Mouse (Mus musculus): ENCODE data around the gene Lrrc57. TPM values are rescaled to one million over a fixed set of nuclear protein-coding genes. Genes with fewer than 3 reads are reported as not detected.
"Not testable (repeated sequence)": the region's sequence is repeated elsewhere in the genome, so short reads cannot be mapped to it uniquely, and the experiment has no call there.

Lrrc57 gene
- polyA plus RNA-seq, 1 experiment from 2014 or later: 27.9 TPM

- Histone ChIP-seq H3K4me2 (replicated peaks) (no peak overlapping the region), H3K4me3 (no peak overlapping the region), H3K36me3 (peaks cover 75% of the 10 kb centered on the region)
Measured at GRCm38 (mm10) chr2:120589759-120590158, 19.6 kb downstream of the Lrrc57 start.

GRCm38 (mm10) chr2:120578286-120578685, 31.0 kb downstream of the Lrrc57 start:
- Histone ChIP-seq H3K27ac (no peak overlapping the region), H3K27me3 (no peaks in the 10 kb centered on the region), H3K4me2 (replicated peaks) (no peak overlapping the region), H3K4me1 (peaks cover 26% of the 10 kb centered on the region), H3K36me3 (0 out of 2 replicates have a peak, but pooled peaks cover 5% of the 10 kb centered on the region), H3K9me3 (no peaks in the 10 kb centered on the region), H3K9ac (no peak overlapping the region), H3K4me3 (no peak overlapping the region)
- no peak for ATAC-seq (ENCODE audit: low FRiP score, low read depth)
- WGBS: 81% methylated on average over 5 of the region's 5 CpGs

More at GRCm38 (mm10) chr2:120589759-120590158, 19.6 kb downstream of the Lrrc57 start:
- Histone ChIP-seq H3K9me3 (no peaks in the 10 kb centered on the region), H3K9ac (no peak overlapping the region), H3K27me3 (no peaks in the 10 kb centered on the region), H3K4me1 (no peaks in the 10 kb centered on the region), H3K27ac (no peak overlapping the region)
- 87% methylated on average over 5 of the region's 5 CpGs for WGBS
- no peak for ATAC-seq (ENCODE audit: low FRiP score, low read depth)

- H3K36me3 ChIP-seq: 0 out of 2 replicates have a peak, but pooled peaks cover 5% of the 10 kb centered on the region
- H3K27me3 ChIP-seq: no peaks in the 10 kb centered on the region
- H3K27ac ChIP-seq: no peak overlapping the region
- 70% methylated on average over 4 of the region's 4 CpGs for WGBS
- H3K4me3 ChIP-seq: no peak overlapping the region
- no peak overlapping the region for H3K4me2 ChIP-seq (replicated peaks)
- H3K9ac ChIP-seq: no peak overlapping the region
- no peak for ATAC-seq (ENCODE audit: low FRiP score, low read depth)
- H3K9me3 ChIP-seq: no peaks in the 10 kb centered on the region
- H3K4me1 ChIP-seq: peaks cover 26% of the 10 kb centered on the region
Measured at GRCm38 (mm10) chr2:120577799-120578198, 31.5 kb downstream of the Lrrc57 start.

- Histone ChIP-seq H3K9ac (no peak overlapping the region), H3K36me3 (peaks cover 16% of the 10 kb centered on the region), H3K4me1 (peaks cover 26% of the 10 kb centered on the region), H3K4me3 (no peak overlapping the region), H3K9me3 (no peaks in the 10 kb centered on the region), H3K27me3 (no peaks in the 10 kb centered on the region), H3K4me2 (replicated peaks) (no peak overlapping the region), H3K27ac (no peak overlapping the region)
- no peak for ATAC-seq (ENCODE audit: low FRiP score, low read depth)
- 87% methylated on average over 2 of the region's 2 CpGs for WGBS
Measured at GRCm38 (mm10) chr2:120575978-120576377, 33.3 kb downstream of the Lrrc57 start.

GRCm38 (mm10) chr2:120575121-120575520, 34.2 kb downstream of the Lrrc57 start:
- no peak for ATAC-seq (ENCODE audit: low FRiP score, low read depth)
- 39% methylated on average over 3 of the region's 3 CpGs for WGBS
- H3K9ac ChIP-seq: no peak overlapping the region
- no peaks in the 10 kb centered on the region for H3K9me3 ChIP-seq
- H3K36me3 ChIP-seq: peaks cover 16% of the 10 kb centered on the region
- no peak overlapping the region for H3K27ac ChIP-seq
- H3K4me1 ChIP-seq: peaks cover 26% of the 10 kb centered on the region
- H3K4me3 ChIP-seq: no peak overlapping the region
- H3K27me3 ChIP-seq: no peaks in the 10 kb centered on the region
- H3K4me2 ChIP-seq (replicated peaks): 0 out of 2 replicates have a peak overlapping the region, but pooled peaks have one; percentile 0

GRCm38 (mm10) chr2:120572161-120572560, 37.2 kb downstream of the Lrrc57 start:
- not testable (repeated sequence) for H3K27me3 ChIP-seq; H3K4me2 ChIP-seq (replicated peaks); H3K9ac ChIP-seq; H3K27ac ChIP-seq; H3K4me3 ChIP-seq; H3K9me3 ChIP-seq; ATAC-seq (ENCODE audit: low FRiP score, low read depth)
- H3K36me3 ChIP-seq: peaks cover 16% of the 10 kb centered on the region
- peaks cover 38% of the 10 kb centered on the region for H3K4me1 ChIP-seq
- 97% methylated on average over 3 of the region's 3 CpGs for WGBS

GRCm38 (mm10) chr2:120571081-120571480, 38.2 kb downstream of the Lrrc57 start:
- no peak for ATAC-seq (ENCODE audit: low FRiP score, low read depth)
- H3K9ac ChIP-seq: no peak overlapping the region
- H3K27me3 ChIP-seq: no peaks in the 10 kb centered on the region
- no peaks in the 10 kb centered on the region for H3K9me3 ChIP-seq
- no peak overlapping the region for H3K4me3 ChIP-seq
- 96% methylated on average over 3 of the region's 3 CpGs for WGBS
- H3K4me1 ChIP-seq: peaks cover 30% of the 10 kb centered on the region
- no peak overlapping the region for H3K4me2 ChIP-seq (replicated peaks)
- H3K27ac ChIP-seq: no peak overlapping the region
- H3K36me3 ChIP-seq: peaks cover 16% of the 10 kb centered on the region

GRCm38 (mm10) chr2:120567798-120568320, 41.5 kb downstream of the Lrrc57 start:
- Histone ChIP-seq H3K4me2 (replicated peaks) (peak overlapping the region; percentile 75), H3K9me3 (no peaks in the 10 kb centered on the region), H3K27ac (peak overlapping the region; percentile 69), H3K9ac (peak overlapping the region; percentile 86), H3K36me3 (peaks cover 11% of the 10 kb centered on the region), H3K4me1 (peaks cover 12% of the 10 kb centered on the region), H3K27me3 (no peaks in the 10 kb centered on the region), H3K4me3 (peak overlapping the region; percentile 75)
- under 1% methylated on average over 22 of the region's 22 CpGs for WGBS
- ATAC-seq (ENCODE audit: low FRiP score, low read depth): peak; percentile 73

- Histone ChIP-seq H3K9ac (peak within 1 kb of the TSS; percentile 86), H3K4me3 (peak within 1 kb of the TSS; percentile 75), H3K36me3 (peaks cover 11% of the 10 kb centered on the region), H3K4me1 (peaks cover 18% of the 10 kb centered on the region), H3K27ac (peak within 1 kb of the TSS; percentile 69), H3K9me3 (no peaks in the 10 kb centered on the region), H3K4me2 (replicated peaks) (peak within 1 kb of the TSS; percentile 75), H3K27me3 (no peaks in the 10 kb centered on the region)
- peak; percentile 93 for ATAC-seq (ENCODE audit: low FRiP score, low read depth)
- 1% methylated on average over 42 of the region's 42 CpGs for WGBS
Measured at GRCm38 (mm10) chr2:120566886-120567797, 42.2 kb downstream of the Lrrc57 start, which contains the start of gene Snap23. TSS of gene Snap23 (plus strand) at chr2:120567671.

GRCm38 (mm10) chr2:120565363-120565762, 44.0 kb downstream of the Lrrc57 start:
- ATAC-seq (ENCODE audit: low FRiP score, low read depth): no peak
- 84% methylated on average over 2 of the region's 2 CpGs for WGBS

GRCm38 (mm10) chr2:120564548-120565188, 44.7 kb downstream of the Lrrc57 start:
- not testable (repeated sequence) for H3K4me3 ChIP-seq; H3K27ac ChIP-seq; ATAC-seq (ENCODE audit: low FRiP score, low read depth); H3K9me3 ChIP-seq; H3K27me3 ChIP-seq; H3K4me2 ChIP-seq (replicated peaks); H3K9ac ChIP-seq
- H3K36me3 ChIP-seq: peaks cover 10% of the 10 kb centered on the region; the same call in 1 of the 2 replicates
- H3K4me1 ChIP-seq: peaks cover 24% of the 10 kb centered on the region
- WGBS: 92% methylated on average over 4 of the region's 4 CpGs

More at GRCm38 (mm10) chr2:120565363-120565762, 44.0 kb downstream of the Lrrc57 start:
- H3K9ac ChIP-seq: no peak overlapping the region
- H3K9me3 ChIP-seq: no peaks in the 10 kb centered on the region
- H3K36me3 ChIP-seq: peaks cover 8% of the 10 kb centered on the region; the same call in 1 of the 2 replicates
- H3K4me3 ChIP-seq: no peak overlapping the region
- H3K4me2 ChIP-seq (replicated peaks): no peak overlapping the region
- no peak overlapping the region for H3K27ac ChIP-seq
- no peaks in the 10 kb centered on the region for H3K27me3 ChIP-seq
- H3K4me1 ChIP-seq: peaks cover 24% of the 10 kb centered on the region
